Mouse (Mus musculus) regulatory T cell (primary cell): ENCODE results near the gene Frat2.

Experiments used
- in situ Hi-C: fragments of 300-600 bp; cut with MboI, MseI; formaldehyde crosslinking; loops from one replicate; pipeline ENCODE4 v1.15.1; 2025; ENCODE audit warnings: high pct_unique_total_duplicates

The Frat2 gene

DNA sequence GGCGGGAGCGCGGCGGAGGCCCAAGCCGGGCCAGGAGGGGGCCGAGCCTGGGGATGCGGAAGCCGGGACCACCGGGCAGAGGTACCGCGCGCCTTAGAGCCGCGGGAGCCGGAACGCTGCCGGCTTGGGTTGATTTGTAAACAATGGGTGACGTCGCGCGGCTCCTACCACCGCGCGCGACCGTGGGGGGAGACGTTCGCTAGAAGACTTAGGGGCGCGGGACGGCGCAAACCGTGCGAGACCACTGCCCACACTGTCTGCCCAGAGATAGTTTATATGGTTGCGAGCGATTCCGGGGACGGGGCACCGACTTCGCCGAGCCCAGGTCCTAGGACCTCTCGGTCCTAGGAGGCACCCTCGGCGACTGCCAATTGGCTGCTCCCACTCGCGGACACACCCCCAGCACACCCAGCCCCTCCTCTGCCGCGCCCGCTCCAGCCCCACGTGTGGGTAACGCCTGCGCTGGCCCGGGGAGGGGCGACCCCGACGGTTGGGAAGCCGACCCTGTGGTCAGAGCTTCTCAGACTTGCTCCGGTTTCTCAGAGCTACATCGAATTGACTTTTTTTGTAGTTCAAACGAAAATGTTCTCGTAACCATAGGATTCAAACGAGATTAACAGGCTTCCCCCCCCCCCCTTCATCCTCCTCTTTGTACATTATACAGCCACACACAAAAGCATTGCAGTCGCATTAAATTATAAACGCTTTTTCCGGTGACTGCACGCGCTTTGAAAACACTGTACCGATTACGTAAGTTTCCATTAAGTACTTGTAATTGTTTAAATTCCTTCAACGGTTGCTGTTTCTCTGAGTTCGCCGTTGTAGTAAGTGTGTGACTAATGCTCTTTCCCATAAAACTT is at the start of gene Frat2:
Gene Frat2, minus strand, starts transcription at position 141 of the 860 bp plus-strand sequence.
- in situ Hi-C loops, result loop anchor here (5.0 to 10.0 kb wide), 2 partner anchors 44 to 1677 kb away; partner anchors contain the start of gene Got1

DNA sequence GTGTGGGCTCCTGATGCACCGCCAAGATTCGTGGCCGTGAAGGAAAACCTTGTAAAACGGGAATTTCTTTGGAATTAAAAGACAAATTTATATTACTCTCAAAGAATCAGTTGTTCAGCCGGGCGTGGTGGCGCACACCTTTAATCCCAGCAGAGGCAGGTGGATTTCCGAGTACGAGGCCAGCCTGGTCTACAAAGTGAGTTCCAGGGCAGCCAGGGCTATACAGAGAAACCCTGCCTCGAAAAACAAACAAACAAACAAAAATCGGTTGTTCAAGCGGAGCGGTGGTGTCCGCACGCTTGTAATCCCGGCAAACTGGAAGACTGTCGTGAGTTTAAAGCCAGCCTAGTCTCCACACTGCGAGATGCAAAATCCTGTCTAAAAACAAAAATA is 48.4 kb upstream of the Frat2 start:
- in situ Hi-C loops, result no loop called here

DNA sequence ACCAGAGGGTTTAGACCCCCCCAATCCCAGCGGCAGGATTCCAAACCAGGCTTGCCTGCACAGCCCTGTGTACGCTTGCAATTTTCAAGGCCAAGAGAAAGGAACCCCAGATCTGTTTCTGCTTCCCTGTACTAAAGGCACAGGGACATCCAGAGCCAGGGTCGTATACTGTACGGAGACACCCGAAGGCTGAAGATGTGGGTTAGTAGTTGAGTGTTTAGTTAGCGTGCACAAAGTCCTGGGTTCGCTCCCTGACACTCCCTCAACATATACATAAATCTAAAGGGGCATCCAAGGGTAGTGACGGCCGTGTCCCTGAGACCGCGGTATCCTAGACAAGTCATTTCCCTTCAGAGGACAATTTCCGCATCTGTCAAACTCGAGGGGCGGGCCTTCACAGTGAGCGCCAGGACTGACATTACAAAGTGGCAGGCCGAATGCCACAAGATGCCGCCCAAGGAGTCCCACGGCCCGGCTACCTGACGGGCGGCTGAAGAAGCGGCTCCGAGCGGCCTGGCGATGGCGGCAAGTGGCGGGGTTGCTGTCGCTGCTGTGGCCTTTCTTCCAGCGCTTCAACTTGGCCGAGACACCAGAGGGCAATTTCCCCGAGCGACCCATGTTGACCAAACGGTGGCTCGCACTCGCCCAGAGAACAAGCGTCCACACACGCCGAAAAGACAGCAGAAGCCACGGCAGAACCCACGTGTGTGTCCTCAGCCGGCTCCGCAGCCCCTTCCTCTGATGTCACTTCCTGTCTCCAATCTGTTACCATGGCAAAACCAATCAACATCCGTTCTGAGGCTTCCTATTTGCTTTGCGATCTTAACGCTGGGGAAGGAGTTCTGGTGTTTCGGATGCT is 47.8 kb upstream of the Frat2 start, which contains the start of gene Rrp12:
Gene Rrp12, minus strand, starts transcription at position 714 of the 859 bp plus-strand sequence.
- in situ Hi-C loops, result no loop called here

DNA sequence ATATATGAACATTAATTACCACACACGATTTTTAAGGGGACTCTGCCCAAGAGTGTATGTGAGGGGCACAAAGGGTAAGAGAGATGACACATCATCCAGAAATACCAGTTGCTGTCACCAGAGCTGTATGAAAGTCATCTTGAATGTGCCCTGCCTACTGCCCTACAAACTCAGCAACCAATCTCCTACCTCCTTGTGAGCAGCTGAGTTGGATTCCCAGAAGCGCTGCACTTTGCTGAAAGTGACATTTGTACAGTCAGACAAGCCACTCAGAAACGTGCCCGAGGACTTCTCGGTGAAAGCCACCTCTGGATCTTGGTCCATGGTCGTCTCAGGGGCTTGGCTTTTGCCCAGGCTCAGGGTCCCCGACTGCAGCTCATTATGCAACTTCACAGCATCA is 47.0 kb upstream of the Frat2 start:
- in situ Hi-C loops, result loop anchor here (5.0 kb wide), 1 partner anchor 48 kb away; the partner anchor contains the start of gene Frat2

DNA sequence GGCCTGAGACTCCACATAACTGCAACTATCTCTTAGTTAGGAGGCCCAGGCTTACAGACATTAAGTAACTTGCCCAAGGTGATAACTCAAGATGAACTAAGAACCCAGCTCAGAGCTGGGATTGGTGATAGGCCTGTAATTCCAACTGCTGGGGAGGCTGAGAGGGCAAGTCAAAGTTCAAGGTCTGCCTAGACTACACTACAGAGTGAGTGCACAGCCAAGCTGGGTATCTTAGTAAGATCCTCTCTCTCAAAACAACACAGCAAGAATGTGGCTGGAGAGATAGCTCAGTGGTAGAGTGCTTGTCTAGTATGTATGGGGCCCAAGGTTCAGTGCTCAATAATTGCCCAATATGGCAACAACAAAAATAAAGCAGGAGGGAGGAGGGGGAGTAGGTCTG is 40.3 kb upstream of the Frat2 start:
- in situ Hi-C loops, result no loop called here

DNA sequence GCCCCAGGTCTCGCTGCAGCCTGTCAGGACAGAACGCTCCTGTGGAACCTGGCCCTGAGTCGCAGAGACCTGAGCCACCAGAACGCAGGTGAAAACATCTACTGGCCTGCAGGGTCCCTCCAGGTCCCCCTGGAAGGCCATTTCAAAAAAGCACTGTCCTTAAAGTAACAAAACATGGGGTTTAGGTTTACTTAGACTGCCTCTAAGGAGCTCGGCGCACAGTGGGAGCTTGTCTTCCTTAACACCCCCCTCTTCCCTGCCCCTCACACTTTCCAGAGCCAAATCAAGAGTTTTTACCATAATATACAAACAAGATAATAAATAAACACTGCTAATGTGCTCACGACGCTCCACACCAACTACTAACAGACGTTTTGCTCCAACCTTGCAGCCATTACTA is 36.0 kb upstream of the Frat2 start:
- in situ Hi-C loops, result no loop called here

DNA sequence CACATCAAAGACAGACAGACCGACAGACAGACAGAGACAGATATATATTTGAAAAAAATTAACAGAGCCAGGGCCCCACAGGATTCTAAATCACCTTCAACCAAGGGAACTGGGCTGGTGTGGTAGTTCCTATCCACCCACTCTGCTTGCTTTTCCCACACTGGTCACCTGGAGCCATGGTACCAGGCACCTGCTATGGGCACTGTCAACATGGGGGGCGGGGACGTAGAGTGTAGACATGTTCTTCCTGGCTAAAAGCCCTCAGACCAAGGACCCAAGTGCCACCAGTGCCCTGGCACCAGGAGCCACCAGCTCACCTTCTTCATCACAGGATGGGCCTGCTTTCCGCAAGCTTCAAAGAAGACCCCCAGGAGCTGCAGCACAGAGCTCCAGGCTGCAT is 33.9 kb upstream of the Frat2 start:
- in situ Hi-C loops, result no loop called here

DNA sequence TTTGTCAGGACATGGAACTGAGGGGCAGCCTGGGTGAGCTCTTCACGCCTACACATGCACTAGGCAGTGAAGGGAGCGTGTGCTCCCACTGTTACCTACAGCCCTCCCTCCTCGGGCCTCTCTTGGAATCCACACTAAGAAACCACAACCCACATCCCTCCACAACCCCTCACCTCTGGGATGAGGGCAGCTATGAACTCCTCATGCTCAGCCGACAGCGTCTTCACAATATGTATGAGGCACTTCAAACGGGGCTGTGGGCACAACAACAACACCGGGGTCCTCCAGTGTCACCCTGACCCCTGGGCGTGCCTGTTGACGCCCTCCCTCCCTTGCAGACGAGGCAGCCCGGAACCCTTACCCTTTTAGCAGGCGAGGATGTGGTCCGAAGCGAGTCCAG is 26.4 kb upstream of the Frat2 start:
- in situ Hi-C loops, result no loop called here

DNA sequence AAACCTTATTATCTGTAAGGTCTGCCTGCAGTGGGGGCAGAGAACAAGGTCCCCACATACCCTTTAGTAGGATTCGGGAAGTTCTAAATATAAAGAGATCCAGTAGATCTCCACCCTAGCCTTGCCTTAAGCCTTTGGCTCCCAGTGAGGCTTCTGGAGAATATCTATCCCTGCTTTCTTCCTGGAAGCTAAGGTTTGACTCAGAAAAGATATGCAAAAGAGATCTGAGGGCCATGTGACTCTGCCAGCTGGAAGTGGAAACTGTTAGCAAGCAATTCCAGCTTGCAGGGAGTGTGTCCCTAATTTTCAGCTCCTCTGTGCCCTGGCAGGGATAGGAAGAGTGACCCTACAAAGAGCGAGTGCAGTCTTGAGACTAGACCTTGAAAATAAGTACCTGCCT is 24.4 kb upstream of the Frat2 start:
- in situ Hi-C loops, result no loop called here

DNA sequence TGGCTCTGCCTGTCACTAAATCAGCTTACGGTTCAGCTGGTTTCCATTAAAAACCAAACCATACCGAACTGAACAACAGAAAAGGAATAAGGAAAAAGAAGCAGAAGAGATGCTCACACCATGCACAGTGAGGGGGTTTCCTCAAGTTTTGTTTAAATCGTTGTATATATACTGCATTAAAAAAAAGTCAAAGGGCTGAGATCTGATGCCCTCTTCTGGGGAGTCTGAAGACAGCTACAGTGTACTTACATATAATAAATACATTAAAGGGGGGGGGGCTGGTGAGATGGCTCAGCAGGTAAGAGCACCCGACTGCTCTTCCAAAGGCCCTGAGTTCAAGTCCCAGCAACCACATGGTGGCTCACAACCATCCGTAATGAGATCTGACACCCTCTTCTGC is 22.0 kb upstream of the Frat2 start:
- in situ Hi-C loops, result loop anchor here (5.0 kb wide), 1 partner anchor 103 kb away; no protein-coding TSS in a partner anchor

DNA sequence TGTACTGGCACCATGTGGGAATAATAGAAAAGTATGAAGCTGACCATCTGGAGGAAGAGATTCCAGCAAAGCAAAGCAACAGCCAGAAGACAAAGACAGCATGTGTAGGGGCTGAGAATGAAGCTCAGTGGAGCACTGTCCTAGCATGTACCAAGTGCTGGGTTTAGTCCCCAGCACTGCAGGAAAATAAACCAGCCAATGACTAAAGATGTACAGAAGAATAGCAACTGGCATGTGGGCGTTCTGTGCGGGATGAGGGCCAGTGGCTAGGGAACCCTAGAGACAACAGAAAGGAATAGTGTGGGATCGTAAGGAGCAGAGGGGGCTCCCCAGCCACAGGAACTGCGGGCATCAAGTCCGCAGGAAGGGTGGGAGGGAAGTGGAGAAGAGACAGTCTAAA is 21.4 kb upstream of the Frat2 start:
- in situ Hi-C loops, result loop anchor here (5.0 kb wide), 1 partner anchor 102 kb away; no protein-coding TSS in a partner anchor

DNA sequence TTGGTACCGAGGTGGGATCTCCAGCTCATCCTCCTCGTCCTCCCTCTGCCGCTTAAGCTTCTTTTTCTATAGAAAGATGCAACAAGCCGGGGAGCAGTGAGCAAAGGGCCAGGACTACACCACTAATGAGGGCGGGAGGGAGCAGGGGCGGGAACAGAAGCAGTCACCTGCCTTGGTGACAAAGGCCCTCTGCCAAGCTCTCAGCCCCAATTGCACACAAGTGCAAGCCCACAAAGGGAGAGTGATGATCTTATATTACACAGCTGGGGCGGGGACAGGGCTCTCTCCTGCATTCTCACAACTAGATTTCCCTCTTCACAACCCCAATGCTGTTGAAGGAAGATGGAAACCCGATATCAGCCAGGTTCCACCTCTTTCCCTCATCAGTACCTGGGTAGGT is 18.8 kb upstream of the Frat2 start:
- in situ Hi-C loops, result loop anchor here (5.0 kb wide), 1 partner anchor 99 kb away; no protein-coding TSS in a partner anchor

DNA sequence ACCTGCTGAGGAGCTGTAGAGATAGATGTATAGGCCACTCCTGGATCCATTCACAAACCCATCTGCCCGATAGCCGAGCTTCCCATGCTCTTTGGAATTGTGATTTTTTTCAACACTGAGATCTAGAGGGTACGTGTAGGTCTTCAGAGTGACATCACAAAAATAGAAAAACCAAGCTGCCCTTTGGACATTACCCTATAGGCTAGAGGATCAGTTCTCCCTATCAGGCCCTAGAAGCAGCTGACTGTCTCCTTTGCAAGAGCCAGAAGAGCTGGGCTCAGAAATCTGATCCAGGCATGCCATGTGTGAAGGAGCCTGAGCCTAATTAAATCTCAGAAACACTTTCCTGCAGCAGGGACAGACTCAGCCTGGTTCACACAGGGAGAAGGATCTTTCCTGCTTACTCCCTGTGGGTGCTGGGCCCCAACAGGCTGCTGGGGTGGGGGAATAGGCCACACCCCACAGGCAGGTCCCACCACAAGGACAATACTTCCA is 9.9 kb upstream of the Frat2 start:
- in situ Hi-C loops, result no loop called here

DNA sequence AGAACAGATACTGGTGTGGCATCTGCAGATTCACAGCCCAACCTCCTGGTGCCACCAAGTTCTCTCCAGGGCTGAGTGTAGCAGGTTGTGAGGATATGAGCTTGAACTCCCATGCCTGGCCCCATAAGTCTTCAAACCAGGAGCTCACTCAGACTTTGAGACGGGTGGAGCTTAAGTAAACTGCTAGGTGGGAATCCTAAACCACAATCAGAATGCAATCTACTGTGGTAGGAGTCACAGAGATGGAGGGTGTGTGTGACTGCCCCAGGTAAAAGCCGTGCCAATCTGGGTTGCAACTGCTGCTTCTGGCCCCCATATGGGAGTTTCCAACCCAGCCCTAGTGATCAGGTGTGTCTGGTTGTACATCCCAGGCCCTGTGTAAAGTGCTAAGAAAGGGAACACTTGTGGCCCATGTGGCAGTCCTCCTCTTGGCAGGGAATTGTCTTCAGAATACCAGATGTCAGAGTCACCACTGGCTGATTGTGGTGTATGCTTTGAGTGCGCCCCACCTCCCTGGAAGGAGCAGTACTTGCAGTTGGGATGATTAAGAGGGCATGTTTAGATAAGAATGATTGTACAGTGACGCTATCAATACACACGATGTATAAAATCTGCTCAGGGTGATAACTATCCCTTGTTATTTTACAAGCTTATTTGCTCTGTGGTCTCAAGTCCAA is 9.3 kb upstream of the Frat2 start:
- in situ Hi-C loops, result no loop called here

DNA sequence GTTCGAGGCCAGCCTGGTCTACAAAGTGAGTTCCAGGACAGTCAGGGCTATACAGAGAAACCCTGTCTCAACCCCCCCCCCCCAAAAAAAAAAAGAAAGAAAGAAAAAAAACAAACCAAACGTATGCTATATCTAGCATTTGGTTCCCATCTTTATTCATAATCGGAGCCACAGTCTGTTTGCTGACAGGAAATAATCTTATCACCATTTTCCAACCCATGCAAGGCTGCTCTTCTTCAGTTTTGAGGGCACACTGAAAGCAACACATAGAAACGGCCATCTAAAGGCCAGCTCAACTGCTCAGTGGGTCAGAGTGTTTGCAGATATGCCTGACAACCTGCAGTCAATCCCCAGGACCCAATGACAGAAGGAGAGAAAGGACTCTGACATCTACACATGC is 4.5 kb upstream of the Frat2 start:
- in situ Hi-C loops, result no loop called here

DNA sequence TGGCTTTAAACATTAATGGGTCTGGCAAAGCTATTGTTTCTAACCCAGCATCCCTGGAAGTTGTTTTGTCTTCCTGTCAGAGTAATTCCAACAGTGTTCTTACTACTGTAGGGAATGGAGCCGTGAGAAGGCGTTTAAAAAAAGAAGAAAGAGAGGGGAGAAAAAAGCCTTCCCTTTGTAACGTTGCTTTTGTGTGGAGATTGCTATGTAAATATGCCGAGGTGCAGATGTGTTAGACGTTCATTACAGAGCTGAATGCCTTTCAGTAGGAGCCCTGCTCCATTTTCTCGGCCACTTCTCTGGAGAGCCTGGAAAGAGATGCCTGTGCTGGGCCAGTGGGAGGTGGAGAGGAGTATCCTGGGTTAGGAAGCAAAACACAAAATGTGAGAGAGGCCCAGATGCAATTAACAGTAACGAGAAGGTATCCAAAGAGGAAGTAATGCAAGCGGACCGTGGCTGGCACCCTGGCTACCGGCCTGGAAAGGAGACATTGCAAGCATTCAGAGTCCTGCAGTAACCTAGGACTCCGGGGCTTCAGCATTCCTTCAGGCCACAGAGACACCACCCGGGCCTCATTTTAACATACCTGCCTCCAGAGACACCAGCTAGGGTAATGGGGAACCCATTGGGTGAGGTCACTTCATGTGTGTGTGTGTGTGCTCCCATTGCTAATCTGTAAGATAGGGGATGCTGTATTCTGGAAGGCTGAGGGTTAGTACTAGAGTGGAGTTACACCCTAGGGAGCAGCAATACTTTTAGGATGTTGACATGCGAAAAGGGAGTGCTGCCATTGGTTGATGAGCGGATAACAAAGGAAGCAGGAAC is 3.0 kb upstream of the Frat2 start:
- in situ Hi-C loops, result no loop called here

DNA sequence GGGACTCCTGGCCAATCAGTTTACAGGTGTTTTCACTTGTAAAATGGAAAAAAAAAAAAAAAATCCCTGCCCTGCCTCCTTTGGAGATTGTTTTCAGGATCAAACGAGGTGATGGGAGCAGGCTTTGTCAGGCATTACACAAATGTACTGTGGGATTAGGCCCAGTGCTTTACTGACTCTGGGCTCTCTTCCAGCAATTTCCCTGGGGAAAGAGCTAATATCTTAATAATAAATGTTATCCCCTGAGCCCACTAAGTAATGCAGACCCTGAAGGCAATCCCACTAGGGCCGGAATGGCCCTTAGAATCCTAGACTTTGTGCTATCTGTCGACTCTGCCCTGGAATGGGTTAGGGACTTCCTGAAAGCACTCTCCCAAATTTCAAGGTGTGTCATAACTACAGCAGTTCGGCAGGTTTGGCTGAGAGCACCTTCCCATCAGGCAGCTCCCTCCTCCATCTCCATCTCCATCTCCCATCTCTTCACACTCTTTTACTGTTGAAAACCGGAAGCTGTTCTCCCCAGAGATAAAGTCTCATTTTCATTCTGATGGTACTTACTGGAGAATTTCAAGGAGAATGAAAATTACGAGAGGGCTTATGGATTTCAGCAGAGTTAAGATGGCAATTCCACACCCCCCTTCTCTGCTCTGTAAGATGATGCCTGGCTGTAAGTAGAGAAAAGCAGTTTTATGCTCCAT is 2.2 kb upstream of the Frat2 start:
- in situ Hi-C loops, result no loop called here

DNA sequence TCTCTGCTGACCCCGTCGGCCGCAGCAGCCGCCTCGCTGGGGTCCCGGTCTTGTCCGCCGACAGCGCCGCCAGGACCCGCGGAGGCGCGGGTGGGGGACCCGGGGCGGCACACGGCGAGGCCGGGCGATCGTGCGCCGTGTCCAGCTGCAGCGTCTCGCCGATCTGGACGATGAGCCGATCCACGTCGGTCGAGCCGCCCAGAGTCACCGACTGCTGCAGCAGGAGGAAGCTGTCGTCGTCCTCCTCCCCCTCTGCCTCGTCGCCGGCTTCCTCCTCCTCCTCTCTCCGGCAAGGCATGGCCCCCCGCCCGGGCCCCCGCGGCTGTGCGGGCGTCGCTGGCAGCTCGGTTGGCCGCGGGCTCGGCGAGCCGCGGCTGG is 329 bp downstream of the Frat2 start:
- in situ Hi-C loops, result loop anchor here (5.0 to 10.0 kb wide), 2 partner anchors 45 to 1677 kb away; partner anchors contain the start of gene Got1

DNA sequence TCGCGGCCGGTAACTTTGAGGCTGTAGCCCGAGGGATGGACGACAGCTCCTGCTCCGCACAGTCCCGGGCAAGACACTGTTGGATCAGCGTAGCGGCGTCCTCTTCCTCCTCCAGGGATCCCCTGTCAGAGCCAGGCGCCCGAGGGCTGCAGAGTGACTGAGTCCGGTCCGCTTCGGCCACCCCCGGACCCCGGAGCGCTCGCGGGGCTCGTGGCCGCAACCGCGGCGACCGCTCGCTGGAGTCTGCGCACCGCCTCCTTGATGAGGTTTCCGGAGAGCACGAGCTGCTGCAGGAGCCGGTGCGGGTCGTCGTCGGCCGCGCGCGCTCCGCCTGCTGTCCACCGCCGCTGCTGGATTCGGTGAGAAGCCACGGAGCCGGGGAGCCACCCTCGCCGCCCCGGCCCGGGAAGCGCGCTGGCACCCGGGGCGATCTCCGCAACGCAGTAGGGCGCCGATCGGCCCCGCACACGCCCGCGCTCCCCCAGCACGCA is 796 bp downstream of the Frat2 start:
- in situ Hi-C loops, result loop anchor here (5.0 to 10.0 kb wide), 2 partner anchors 45 to 1678 kb away; partner anchors contain the start of gene Got1
